Mouse (Mus musculus) layer of hippocampus, adult 9-10 months (tissue): ENCODE measurements around the gene Cfap45.

Experiments
- DNase-seq: peaks from one replicate; pipeline ENCODE4 v3.0.0; 2022; ENCODE audit warnings: low spot score

Cfap45 gene

GRCm38 (mm10) chr1:172562641-172563464, 42.3 kb downstream of the Cfap45 start:
- no peak for DNase-seq

DNA sequence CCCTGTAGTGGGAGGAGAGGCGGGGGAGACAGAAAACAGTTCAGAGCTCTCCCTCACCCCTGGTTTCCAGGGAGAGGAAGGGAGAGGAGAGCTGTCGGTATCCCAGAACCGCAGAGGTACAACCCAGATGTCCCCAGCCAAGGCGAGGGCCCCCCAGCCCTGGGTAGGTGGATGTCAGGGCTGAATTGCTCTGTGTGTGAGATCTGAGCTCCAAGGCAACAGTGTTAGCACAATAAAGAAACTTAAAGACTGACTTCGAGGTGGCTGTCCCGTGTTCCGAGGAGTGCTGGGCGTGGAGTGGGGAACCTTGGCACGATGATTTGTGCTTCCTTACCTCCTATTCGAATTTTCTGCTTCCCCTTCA, 42.8 kb downstream of the Cfap45 start:
- no peak for DNase-seq

- DNase-seq = no peak
These were observed 45.5 kb downstream of the Cfap45 start for GRCm38 (mm10) chr1:172566131-172566530.

DNA sequence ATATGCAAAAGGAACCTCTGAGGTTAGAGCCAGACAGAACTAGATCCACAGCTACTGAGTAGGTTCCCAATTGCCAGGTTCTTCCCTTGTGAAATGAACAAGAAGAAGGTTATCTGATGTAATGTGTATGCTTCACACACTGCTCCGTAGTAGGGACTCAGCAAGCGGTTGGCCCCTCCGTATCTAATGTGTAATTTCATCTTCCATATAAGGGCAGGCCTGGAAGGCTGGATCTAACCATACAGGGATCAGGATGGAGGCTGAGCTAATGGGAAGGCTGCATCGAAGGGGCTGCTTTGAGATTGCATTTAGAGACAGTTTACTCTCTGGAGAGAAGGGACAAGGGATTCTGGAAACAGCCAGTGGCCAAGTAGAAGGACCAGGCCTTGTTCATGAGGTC, 47.2 kb downstream of the Cfap45 start:
- DNase-seq = no peak

DNA sequence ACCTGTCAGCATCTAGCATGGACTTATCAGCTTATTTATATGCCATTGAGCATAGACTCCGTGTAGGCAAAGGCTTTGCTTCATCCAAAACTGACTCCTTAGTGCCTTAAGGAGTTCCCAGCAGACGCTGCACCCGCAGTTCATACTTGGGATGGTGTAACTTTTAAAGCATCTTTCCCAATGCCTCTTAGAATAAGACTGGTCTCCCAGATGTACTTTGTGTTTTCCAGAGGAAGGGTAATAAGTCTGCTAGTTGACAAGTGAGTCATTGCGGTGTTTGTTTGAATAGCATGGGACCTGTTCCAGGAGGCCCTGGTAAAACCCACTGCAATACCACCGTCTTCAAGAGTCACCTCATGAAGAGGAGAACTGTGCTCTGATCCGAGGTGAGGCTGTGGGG, 59.5 kb downstream of the Cfap45 start:
- DNase-seq = no peak

DNA sequence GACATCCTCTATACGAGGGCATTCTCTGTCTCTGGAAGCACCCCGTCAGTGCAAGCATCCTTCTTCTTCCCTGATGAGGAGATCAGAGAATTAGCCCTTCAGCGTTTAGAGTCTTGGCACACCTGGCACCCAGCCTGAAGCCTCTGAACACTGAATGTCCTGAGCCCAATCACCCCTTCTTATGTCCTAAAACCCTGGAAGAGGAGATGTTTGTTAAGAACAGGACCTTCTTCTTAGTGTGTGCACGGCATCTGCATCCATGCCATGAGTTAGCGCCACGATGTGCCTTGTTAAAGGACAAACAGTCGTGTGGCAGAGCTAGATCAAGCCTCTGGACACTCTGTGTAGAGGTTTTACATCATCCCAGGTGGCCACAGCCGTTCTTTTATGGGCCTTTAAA, 61.8 kb downstream of the Cfap45 start:
- no peak for DNase-seq

- DNase-seq = no peak
These were observed 63.7 kb downstream of the Cfap45 start for GRCm38 (mm10) chr1:172584271-172584670.

DNA sequence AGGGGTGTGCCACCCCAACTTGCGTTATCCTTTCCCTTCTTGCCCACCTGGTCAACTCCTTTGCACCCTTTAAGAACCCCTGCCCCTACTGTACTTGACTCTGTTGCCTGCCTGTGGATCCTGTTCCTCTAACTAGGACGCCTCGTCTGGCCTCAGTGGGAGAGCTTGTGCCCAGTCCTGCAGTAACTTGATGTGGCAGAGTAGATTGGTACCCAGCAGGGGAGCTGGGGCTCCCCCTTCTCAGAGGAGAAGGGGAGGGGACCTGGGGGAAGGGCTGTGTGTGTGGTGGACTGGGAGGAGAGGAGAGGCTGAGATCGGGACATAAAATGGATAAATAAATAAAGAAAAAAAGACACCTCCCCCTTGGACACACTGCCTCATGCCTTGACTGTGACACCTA, 64.4 kb downstream of the Cfap45 start:
- DNase-seq = no peak

DNA sequence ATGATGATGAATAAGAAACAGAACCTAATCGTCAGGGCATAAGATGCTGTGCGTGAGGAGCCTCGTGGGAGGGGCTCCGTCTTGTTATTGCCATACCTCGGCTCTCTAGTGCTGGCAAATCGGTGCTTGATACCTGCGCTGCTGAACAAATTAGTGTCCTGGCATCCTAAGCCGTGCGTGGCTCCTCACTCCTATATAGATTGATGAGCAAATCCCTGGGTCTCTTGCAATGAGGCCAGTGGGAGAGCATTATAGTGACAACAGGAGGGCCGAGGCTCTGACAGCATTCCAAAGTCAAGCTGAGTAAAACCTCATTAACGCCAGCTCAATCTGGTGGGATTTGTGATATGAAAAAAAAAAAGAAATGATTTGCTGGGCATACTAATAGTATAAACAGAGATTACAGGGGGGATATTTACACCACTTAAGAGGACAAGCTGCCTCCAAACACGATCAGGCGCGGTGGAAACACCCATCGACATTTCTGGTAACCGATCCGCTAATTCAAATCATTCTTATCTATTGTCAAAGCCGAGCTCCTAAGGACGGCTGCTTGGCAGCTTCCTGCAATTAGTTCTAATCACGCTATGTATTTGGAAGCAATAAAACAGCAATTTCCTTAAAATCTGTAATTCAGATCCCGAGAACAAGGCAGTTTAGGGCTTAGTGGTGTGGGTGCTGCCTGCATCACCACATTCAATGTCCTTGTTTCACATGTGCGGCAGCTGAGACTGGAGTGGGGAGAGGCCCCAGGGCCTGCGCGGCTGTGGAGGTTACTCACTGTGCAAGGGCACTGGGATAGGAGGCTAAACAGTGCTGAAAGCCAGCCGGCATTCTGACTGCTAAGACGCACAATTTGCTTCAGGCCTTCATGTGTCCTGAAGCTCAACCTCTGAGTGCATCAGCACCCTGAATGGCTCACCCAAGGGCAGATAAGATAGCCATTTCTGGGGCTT, 65.3 kb downstream of the Cfap45 start:
- DNase-seq = no peak

- DNase-seq = no peak
These were observed 69.8 kb downstream of the Cfap45 start, which contains the start of gene Slamf8 for GRCm38 (mm10) chr1:172590385-172590784. TSS of gene Slamf8 (minus strand) at chr1:172590568.

DNA sequence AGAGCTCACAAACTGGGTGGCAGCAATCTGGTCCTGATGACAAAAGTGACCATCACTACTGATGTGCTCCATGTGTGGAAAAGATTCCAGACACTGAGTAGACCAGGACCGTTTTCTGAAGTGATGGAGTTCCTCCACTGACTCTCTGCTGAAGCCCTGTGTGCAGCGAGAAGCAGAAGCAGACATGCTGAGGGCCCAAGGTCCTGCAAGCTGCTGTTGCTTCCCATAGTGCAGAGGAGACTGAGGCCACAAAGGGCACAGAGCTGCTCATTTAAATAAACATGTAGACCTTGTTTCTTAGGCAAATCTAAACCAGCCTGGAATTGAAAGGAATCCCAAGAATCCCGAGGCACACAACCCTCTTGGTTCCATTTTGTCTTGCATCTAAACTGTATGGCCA, 72.7 kb downstream of the Cfap45 start:
- no peak for DNase-seq

DNA sequence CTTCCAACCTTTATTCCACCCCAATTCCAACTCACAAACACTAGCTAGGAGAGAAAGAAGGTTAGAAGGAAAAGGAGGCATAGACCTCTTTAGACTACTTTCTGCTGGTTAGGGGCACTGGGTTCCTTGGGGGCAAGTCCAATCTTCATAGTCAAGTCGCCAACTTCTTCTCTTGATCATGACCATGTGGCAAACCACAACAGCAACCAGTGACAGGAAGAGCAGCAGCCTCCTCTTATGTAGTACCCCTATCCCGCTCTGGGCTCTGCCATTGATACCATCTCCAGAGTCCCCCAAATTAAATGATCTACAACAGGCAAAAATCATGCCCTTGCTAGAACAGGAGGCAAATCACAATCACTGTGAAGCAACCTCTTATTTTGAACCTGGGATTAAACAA, 73.4 kb downstream of the Cfap45 start:
- no peak for DNase-seq

GRCm38 (mm10) chr1:172594495-172594894, 73.9 kb downstream of the Cfap45 start:
- no peak for DNase-seq
